Mouse (Mus musculus): Measurements from ENCODE around the gene Mad2l2. TPM values are rescaled to one million over a fixed set of nuclear protein-coding genes. Genes with fewer than 3 reads are reported as not detected.
A peak's percentile ranks its signal among the peaks of the same experiment; 100 is the strongest.
"Not testable (repeated sequence)": the region's sequence is repeated elsewhere in the genome, so short reads cannot be mapped to it uniquely, and the experiment has no call there.

Mad2l2 gene
- total RNA-seq, 4 experiments from 2014 or later, result 6.9 to 13.6 (median 11.7) TPM

- no peak for DNase-seq (ENCODE audit: low spot score)
These were observed 22.4 kb upstream of the Mad2l2 start for GRCm38 (mm10) chr4:148107621-148108291.

GRCm38 (mm10) chr4:148108565-148109100 is 21.6 kb upstream of the Mad2l2 start:
- DNase-seq (ENCODE audit: low spot score), result no peak

- no peak for DNase-seq (ENCODE audit: low spot score)
These were observed 21.0 kb upstream of the Mad2l2 start for GRCm38 (mm10) chr4:148109215-148109614.

GRCm38 (mm10) chr4:148112519-148112918 is 17.7 kb upstream of the Mad2l2 start:
- DNase-seq (ENCODE audit: low spot score), result no peak

GRCm38 (mm10) chr4:148114758-148115391 is 15.3 kb upstream of the Mad2l2 start:
- peak; percentile 86 for DNase-seq (ENCODE audit: low spot score)

GRCm38 (mm10) chr4:148115467-148115866 is 14.7 kb upstream of the Mad2l2 start:
- no peak for DNase-seq (ENCODE audit: low spot score)

- no peak for DNase-seq (ENCODE audit: low spot score)
These were observed 13.5 kb upstream of the Mad2l2 start for GRCm38 (mm10) chr4:148116657-148117056.

- DNase-seq (ENCODE audit: low spot score), result no peak
These were observed 12.8 kb upstream of the Mad2l2 start for GRCm38 (mm10) chr4:148117392-148117791.

- not testable (repeated sequence) for DNase-seq (ENCODE audit: low spot score)
These were observed 10.6 kb upstream of the Mad2l2 start for GRCm38 (mm10) chr4:148119578-148119977.

GRCm38 (mm10) chr4:148120555-148120954 is 9.6 kb upstream of the Mad2l2 start:
- no peak for DNase-seq (ENCODE audit: low spot score)

- no peak for DNase-seq (ENCODE audit: low spot score)
These were observed 8.8 kb upstream of the Mad2l2 start for GRCm38 (mm10) chr4:148121362-148121761.

- DNase-seq (ENCODE audit: low spot score), result no peak
These were observed 8.0 kb upstream of the Mad2l2 start for GRCm38 (mm10) chr4:148121982-148122693.

- no peak for DNase-seq (ENCODE audit: low spot score)
These were observed 7.5 kb upstream of the Mad2l2 start for GRCm38 (mm10) chr4:148122694-148123066.

GRCm38 (mm10) chr4:148128241-148128640 is 1.9 kb upstream of the Mad2l2 start:
- DNase-seq (ENCODE audit: low spot score), result no peak

- DNase-seq (ENCODE audit: low spot score), result no peak
These were observed 1.5 kb upstream of the Mad2l2 start for GRCm38 (mm10) chr4:148128672-148129071.

- no peak for DNase-seq (ENCODE audit: low spot score)
These were observed 603 bp downstream of the Mad2l2 start, which contains the start of gene Draxin for GRCm38 (mm10) chr4:148130561-148131413. TSS of gene Draxin (minus strand) at chr4:148130698.

GRCm38 (mm10) chr4:148131497-148132081 is 1.4 kb downstream of the Mad2l2 start:
- no peak for DNase-seq (ENCODE audit: low spot score)

- no peak for DNase-seq (ENCODE audit: low spot score)
These were observed 4.8 kb downstream of the Mad2l2 start for GRCm38 (mm10) chr4:148134988-148135387.

- DNase-seq (ENCODE audit: low spot score), result no peak
These were observed 7.3 kb downstream of the Mad2l2 start for GRCm38 (mm10) chr4:148137503-148137902.

GRCm38 (mm10) chr4:148139767-148140097 is 9.5 kb downstream of the Mad2l2 start:
- DNase-seq (ENCODE audit: low spot score), result no peak

All from heart, adult 8-10 months (tissue).